Mouse (Mus musculus): ENCODE data around the gene Gpc3. TPM values are rescaled to one million over a fixed set of nuclear protein-coding genes. Genes with fewer than 3 reads are reported as not detected.

The Gpc3 gene
- total RNA-seq, 2 experiments from 2014 or later: 7.9 to 9.2 TPM

GRCm38 (mm10) chrX:52587671-52588070 lies 26.1 kb downstream of the Gpc3 start:
- intact Hi-C loops (cut with DNase I): no loop called here
- DNase-seq: no peak

- intact Hi-C loops (cut with DNase I): no loop called here
- no peak for DNase-seq
Observed at GRCm38 (mm10) chrX:52559995-52560394, 53.8 kb downstream of the Gpc3 start.

GRCm38 (mm10) chrX:52558526-52558925 lies 55.2 kb downstream of the Gpc3 start:
- no peak for DNase-seq
- intact Hi-C loops (cut with DNase I): no loop called here

- no peak for DNase-seq
- intact Hi-C loops (cut with DNase I): no loop called here
Observed at GRCm38 (mm10) chrX:52557489-52557888, 56.3 kb downstream of the Gpc3 start.

GRCm38 (mm10) chrX:52551296-52551695 lies 62.5 kb downstream of the Gpc3 start:
- DNase-seq: no peak
- intact Hi-C loops (cut with DNase I): no loop called here

GRCm38 (mm10) chrX:52544623-52545022 lies 69.1 kb downstream of the Gpc3 start:
- intact Hi-C loops (cut with DNase I): no loop called here
- DNase-seq: no peak

- intact Hi-C loops (cut with DNase I): no loop called here
- no peak for DNase-seq
Observed at GRCm38 (mm10) chrX:52537282-52537681, 76.5 kb downstream of the Gpc3 start.

GRCm38 (mm10) chrX:52533766-52534165 lies 80.0 kb downstream of the Gpc3 start:
- intact Hi-C loops (cut with DNase I): no loop called here
- no peak for DNase-seq

GRCm38 (mm10) chrX:52533098-52533497 lies 80.7 kb downstream of the Gpc3 start:
- intact Hi-C loops (cut with DNase I): no loop called here
- DNase-seq: no peak

- intact Hi-C loops (cut with DNase I): no loop called here
- no peak for DNase-seq
Observed at GRCm38 (mm10) chrX:52532124-52532523, 81.6 kb downstream of the Gpc3 start.

GRCm38 (mm10) chrX:52526086-52526485 lies 87.7 kb downstream of the Gpc3 start:
- DNase-seq: no peak
- intact Hi-C loops (cut with DNase I): no loop called here

GRCm38 (mm10) chrX:52525132-52525531 lies 88.6 kb downstream of the Gpc3 start:
- intact Hi-C loops (cut with DNase I): no loop called here
- no peak for DNase-seq

GRCm38 (mm10) chrX:52514553-52514952 lies 99.2 kb downstream of the Gpc3 start:
- intact Hi-C loops (cut with DNase I): no loop called here
- no peak for DNase-seq

GRCm38 (mm10) chrX:52511151-52511550 lies 102.6 kb downstream of the Gpc3 start:
- intact Hi-C loops (cut with DNase I): no loop called here
- DNase-seq: no peak

GRCm38 (mm10) chrX:52503857-52504256 lies 109.9 kb downstream of the Gpc3 start:
- intact Hi-C loops (cut with DNase I): no loop called here

GRCm38 (mm10) chrX:52489461-52489860 lies 124.3 kb downstream of the Gpc3 start:
- intact Hi-C loops (cut with DNase I): no loop called here
- DNase-seq: no peak

More at GRCm38 (mm10) chrX:52503857-52504256, 109.9 kb downstream of the Gpc3 start:
- DNase-seq: no peak

- no peak for DNase-seq
- intact Hi-C loops (cut with DNase I): no loop called here
Observed at GRCm38 (mm10) chrX:52455074-52455588, 158.6 kb downstream of the Gpc3 start.

GRCm38 (mm10) chrX:52453445-52454182 lies 160.1 kb downstream of the Gpc3 start:
- intact Hi-C loops (cut with DNase I): loop anchor here (2.0 kb wide), 2 partner anchors 199 to 265 kb away; no protein-coding TSS in a partner anchor
- DNase-seq: peak; percentile 34 to 42

GRCm38 (mm10) chrX:52449177-52449576 lies 164.6 kb downstream of the Gpc3 start:
- intact Hi-C loops (cut with DNase I): no loop called here
- no peak for DNase-seq

- intact Hi-C loops (cut with DNase I): no loop called here
Observed at GRCm38 (mm10) chrX:52448496-52448895, 165.3 kb downstream of the Gpc3 start.

GRCm38 (mm10) chrX:52446530-52446929 lies 167.2 kb downstream of the Gpc3 start:
- intact Hi-C loops (cut with DNase I): no loop called here
- DNase-seq: no peak

More at GRCm38 (mm10) chrX:52448496-52448895, 165.3 kb downstream of the Gpc3 start:
- DNase-seq: no peak

- intact Hi-C loops (cut with DNase I): no loop called here
- DNase-seq: no peak
Observed at GRCm38 (mm10) chrX:52444977-52445376, 168.8 kb downstream of the Gpc3 start.
